Mouse (Mus musculus) cerebellum, adult 9-11 months (tissue): ENCODE measurements around the gene Ablim1.
A peak's percentile ranks its signal among the peaks of the same experiment; 100 is the strongest.

Experiments used
- DNase-seq: peaks from one replicate; pipeline ENCODE4 v3.0.0; 2022

Gene Ablim1

GRCm38 (mm10) chr19:57314346-57315012 is at the start of gene Ablim1:
Gene Ablim1, minus strand, starts transcription at chr19:57314919.
- DNase-seq: peak; percentile 84

- no peak for DNase-seq
These were observed 48.8 kb upstream of the Ablim1 start for GRCm38 (mm10) chr19:57363538-57363937.

GRCm38 (mm10) chr19:57363076-57363475 is 48.4 kb upstream of the Ablim1 start:
- DNase-seq: no peak

GRCm38 (mm10) chr19:57362586-57362985 is 47.9 kb upstream of the Ablim1 start:
- peak; percentile 51 for DNase-seq

- no peak for DNase-seq
These were observed 47.2 kb upstream of the Ablim1 start for GRCm38 (mm10) chr19:57361939-57362307.

- no peak for DNase-seq
These were observed 46.6 kb upstream of the Ablim1 start for GRCm38 (mm10) chr19:57361131-57361938.

GRCm38 (mm10) chr19:57360341-57361130 is 45.8 kb upstream of the Ablim1 start, which contains the start of gene Fam160b1:
Gene Fam160b1, plus strand, starts transcription at chr19:57360680.
- peak; percentile 98 for DNase-seq

GRCm38 (mm10) chr19:57359701-57360326 is 45.1 kb upstream of the Ablim1 start:
- peak; percentile 49 for DNase-seq

GRCm38 (mm10) chr19:57358836-57359598 is 44.3 kb upstream of the Ablim1 start:
- DNase-seq: peak; percentile 50

- DNase-seq: peak; percentile 58
These were observed 43.6 kb upstream of the Ablim1 start for GRCm38 (mm10) chr19:57358322-57358721.

GRCm38 (mm10) chr19:57357811-57358210 is 43.1 kb upstream of the Ablim1 start:
- no peak for DNase-seq

GRCm38 (mm10) chr19:57357244-57357643 is 42.5 kb upstream of the Ablim1 start:
- no peak for DNase-seq

- DNase-seq: no peak
These were observed 41.6 kb upstream of the Ablim1 start for GRCm38 (mm10) chr19:57356273-57356672.

GRCm38 (mm10) chr19:57355451-57356251 is 40.9 kb upstream of the Ablim1 start:
- DNase-seq: no peak

GRCm38 (mm10) chr19:57354715-57355114 is 40.0 kb upstream of the Ablim1 start:
- DNase-seq: no peak

GRCm38 (mm10) chr19:57354050-57354449 is 39.3 kb upstream of the Ablim1 start:
- no peak for DNase-seq

- no peak for DNase-seq
These were observed 38.5 kb upstream of the Ablim1 start for GRCm38 (mm10) chr19:57353228-57353627.

GRCm38 (mm10) chr19:57352337-57352935 is 37.7 kb upstream of the Ablim1 start:
- no peak for DNase-seq

GRCm38 (mm10) chr19:57349096-57349495 is 34.4 kb upstream of the Ablim1 start:
- DNase-seq: no peak

GRCm38 (mm10) chr19:57344678-57345077 is 30.0 kb upstream of the Ablim1 start:
- DNase-seq: no peak

- no peak for DNase-seq
These were observed 29.1 kb upstream of the Ablim1 start for GRCm38 (mm10) chr19:57343860-57344259.
